Mouse (Mus musculus) stomach, embryonic 14.5 days (tissue): Measurements from ENCODE around the gene Tagln3. TPM values are rescaled to one million over a fixed set of nuclear protein-coding genes. Genes with fewer than 3 reads are reported as not detected.

Experiments used
- ATAC-seq: fragments of 200-750 bp; cut with Nextera tagmentation; 2 replicates; pipeline ENCODE4 v1.8.0; 2017; ENCODE audit warnings: low read depth, moderate TSS enrichment; ENCODE audit not compliant: insufficient number of reproducible peaks, insufficient read depth, low FRiP score
- H3K27ac ChIP-seq: fragments of 300-500 bp; sonication (generic); 2 replicates; pipeline ENCODE4 v1.5.1; 2014; ENCODE audit warnings: mild to moderate bottlenecking, low read length, moderate library complexity, mixed read lengths
- H3K27me3 ChIP-seq: fragments of 300-500 bp; sonication (generic); 2 replicates; pipeline ENCODE4 v1.6.1; 2014; ENCODE audit warnings: low read length, control low read depth, mixed read lengths; ENCODE audit not compliant: control insufficient read depth, insufficient read depth
- H3K36me3 ChIP-seq: fragments of 300-500 bp; sonication (generic); 2 replicates; pipeline ENCODE4 v1.6.1; 2014; ENCODE audit warnings: mild to moderate bottlenecking, control low read depth, low read length, moderate library complexity, mixed read lengths; ENCODE audit not compliant: control insufficient read depth, insufficient read depth
- H3K4me1 ChIP-seq: fragments of 300-500 bp; sonication (generic); 2 replicates; pipeline ENCODE4 v1.6.1; 2014; ENCODE audit warnings: low read length, control low read depth, mixed read lengths; ENCODE audit not compliant: control insufficient read depth, insufficient read depth
- H3K4me2 ChIP-seq: fragments of 300-500 bp; sonication (generic); replicated peaks from 2 replicates; pipeline ENCODE4 v1.6.1; 2014; ENCODE audit warnings: low read depth, low read length, control low read depth
- H3K4me3 ChIP-seq: fragments of 300-500 bp; sonication (generic); 2 replicates; pipeline ENCODE4 v1.5.1; 2014; ENCODE audit warnings: low read depth, low read length, control low read depth
- H3K9ac ChIP-seq: fragments of 300-500 bp; sonication (generic); replicated peaks from 2 replicates; pipeline ENCODE4 v1.6.1; 2014; ENCODE audit warnings: low read depth, mild to moderate bottlenecking, control low read depth, low read length, moderate library complexity, mixed read lengths
- H3K9me3 ChIP-seq: fragments of 300-500 bp; sonication (generic); 2 replicates; pipeline ENCODE4 v1.6.1; 2016; ENCODE audit warnings: low read depth, low read length, control low read depth; ENCODE audit not compliant: control insufficient read depth
- WGBS: fragments of 180-500 bp; shearing (Covaris S2); extraction: QIAGEN DNeasy Blood & Tissue Kit; methylation state at CpG from one replicate; pipeline ENCODE4 v1.1.7; 2014; 5-methylcytosine and 5-hydroxymethylcytosine counted together
- polyA plus RNA-seq: library from polyadenylated mRNA; unstranded; fragments of >200 nt; fragmentation: Nextera tagmentation; extraction: Ambion mirVana; gene quantifications from 2 replicates; pipeline ENCODE4 v1.2.1, GENCODE M21; 2014

Gene Tagln3
- polyA plus RNA-seq, 1 experiment from 2014 or later = 36.7 TPM

- no peaks in the 10 kb centered on the region for H3K36me3 ChIP-seq
- H3K4me3 ChIP-seq = no peak overlapping the region
- H3K9ac ChIP-seq = no peak overlapping the region
- H3K27me3 ChIP-seq = no peaks in the 10 kb centered on the region
- 71% methylated on average over 7 of the region's 7 CpGs for WGBS
- H3K4me2 ChIP-seq = no peak overlapping the region
- no peak overlapping the region for H3K27ac ChIP-seq
- H3K4me1 ChIP-seq = no peaks in the 10 kb centered on the region
- no peak for ATAC-seq
- peaks cover 6% of the 10 kb centered on the region; the same call in 1 of the 2 replicates for H3K9me3 ChIP-seq
Measured at GRCm38 (mm10) chr16:45711263-45711662, 13.1 kb downstream of the Tagln3 start.

DNA sequence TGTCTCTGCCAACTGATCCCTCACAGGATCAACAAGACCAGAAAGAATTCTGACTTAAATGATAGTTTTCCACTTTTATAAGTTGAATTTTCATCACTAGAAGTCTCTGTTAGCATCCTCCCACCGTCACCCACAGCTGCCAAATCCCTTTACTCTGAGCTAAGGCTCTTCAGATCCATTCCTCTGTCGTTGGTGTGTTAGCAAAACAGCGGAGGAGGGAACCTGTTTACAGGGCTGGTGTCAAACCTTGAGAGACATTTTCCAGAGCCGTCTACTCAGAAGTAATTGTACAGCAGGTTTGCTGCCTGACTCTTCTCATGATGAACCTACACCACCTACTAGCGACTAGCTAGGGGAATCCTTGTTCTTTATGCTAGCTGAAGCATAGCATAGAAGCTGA is 25.1 kb downstream of the Tagln3 start:
- no peak overlapping the region for H3K4me3 ChIP-seq
- no peak overlapping the region for H3K27ac ChIP-seq
- H3K36me3 ChIP-seq = no peaks in the 10 kb centered on the region
- H3K4me2 ChIP-seq = no peak overlapping the region
- no peaks in the 10 kb centered on the region for H3K9me3 ChIP-seq
- whole genome bisulfite sequencing = 48% methylated on average over 5 of the region's 5 CpGs
- no peak for ATAC-seq
- H3K4me1 ChIP-seq = no peaks in the 10 kb centered on the region
- H3K9ac ChIP-seq = no peak overlapping the region
- no peaks in the 10 kb centered on the region for H3K27me3 ChIP-seq

DNA sequence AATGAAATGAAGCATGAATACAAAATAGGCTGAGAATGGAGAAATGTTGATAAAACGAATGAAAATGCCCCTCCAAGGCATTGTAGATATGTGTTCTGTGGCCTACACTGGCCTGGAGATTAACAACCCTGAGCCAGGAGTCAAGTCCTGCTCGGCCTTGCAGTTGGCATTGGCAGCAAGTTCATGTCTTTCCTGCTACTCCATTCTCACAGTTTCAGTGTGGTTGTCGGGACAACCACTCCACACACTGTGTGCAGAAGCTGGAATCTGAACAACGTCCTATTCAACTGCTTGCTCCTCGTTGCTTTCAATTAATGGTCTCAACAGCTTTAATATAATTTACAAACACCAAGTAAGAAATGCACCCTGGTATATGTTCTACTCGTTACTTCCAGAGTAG is 26.4 kb downstream of the Tagln3 start:
- Histone ChIP-seq H3K4me1 (no peaks in the 10 kb centered on the region), H3K36me3 (no peaks in the 10 kb centered on the region), H3K4me2 (no peak overlapping the region), H3K9me3 (no peaks in the 10 kb centered on the region), H3K27ac (no peak overlapping the region), H3K9ac (no peak overlapping the region), H3K27me3 (no peaks in the 10 kb centered on the region), H3K4me3 (no peak overlapping the region)
- ATAC-seq = no peak
- 79% methylated on average over 6 of the region's 6 CpGs for WGBS

- no peak overlapping the region for H3K4me3 ChIP-seq
- no peaks in the 10 kb centered on the region for H3K4me1 ChIP-seq
- no peaks in the 10 kb centered on the region for H3K9me3 ChIP-seq
- H3K9ac ChIP-seq = no peak overlapping the region
- H3K36me3 ChIP-seq = no peaks in the 10 kb centered on the region
- H3K4me2 ChIP-seq = no peak overlapping the region
- no peak for ATAC-seq
- no peaks in the 10 kb centered on the region for H3K27me3 ChIP-seq
- H3K27ac ChIP-seq = no peak overlapping the region
- WGBS = 71% methylated on average over 9 of the region's 9 CpGs
Measured at GRCm38 (mm10) chr16:45695445-45696160, 28.8 kb downstream of the Tagln3 start.

DNA sequence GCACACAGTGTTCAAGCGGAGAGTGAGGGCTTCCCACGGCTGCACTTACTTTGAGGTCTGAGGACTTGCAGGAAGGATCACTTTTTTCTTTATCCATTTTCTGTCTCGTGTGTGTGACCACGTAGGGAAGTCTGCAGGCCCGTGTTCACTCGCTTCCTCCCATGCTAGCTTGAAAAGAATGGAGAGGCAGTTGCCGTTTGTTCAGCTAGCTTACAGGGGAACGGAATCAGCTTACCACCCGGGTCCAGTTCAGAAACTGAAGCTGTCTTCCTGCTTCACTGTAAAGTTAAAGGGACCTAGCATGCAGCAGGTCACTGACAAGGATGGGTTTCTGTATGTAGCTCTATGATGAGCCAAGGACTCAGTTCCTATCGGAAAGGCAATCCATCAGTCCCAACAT is 30.9 kb downstream of the Tagln3 start, which contains the start of gene Tmprss7:
Gene Tmprss7, minus strand, starts transcription at position 101 of the 400 bp plus-strand sequence.
- Histone ChIP-seq H3K9ac (no peak within 1 kb of the TSS), H3K9me3 (no peaks in the 10 kb centered on the region), H3K27ac (no peak within 1 kb of the TSS), H3K4me1 (no peaks in the 10 kb centered on the region), H3K4me2 (no peak within 1 kb of the TSS), H3K27me3 (no peaks in the 10 kb centered on the region), H3K4me3 (no peak within 1 kb of the TSS), H3K36me3 (no peaks in the 10 kb centered on the region)
- WGBS = 71% methylated on average over 10 of the region's 10 CpGs
- ATAC-seq = no peak

DNA sequence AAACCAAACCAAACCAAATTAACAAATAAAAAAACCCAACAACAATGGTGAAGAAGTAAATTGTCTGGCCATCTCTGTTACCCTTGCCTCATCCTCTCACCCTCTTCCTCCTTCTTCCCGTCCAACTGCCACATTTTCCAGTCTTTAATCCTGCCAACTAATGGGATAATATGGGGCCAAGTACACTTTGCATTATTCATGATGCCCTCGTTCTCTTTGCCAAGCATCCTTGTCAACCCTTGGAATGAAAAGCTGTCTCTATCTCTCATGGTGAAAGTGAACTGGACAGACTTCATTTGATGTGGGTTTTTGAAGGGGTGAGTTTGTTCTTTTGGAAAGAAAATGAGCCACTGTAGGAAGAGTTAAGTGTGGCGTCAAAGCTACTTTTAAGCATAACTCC is 31.6 kb downstream of the Tagln3 start:
- Histone ChIP-seq H3K4me2 (no peak overlapping the region), H3K4me1 (no peaks in the 10 kb centered on the region), H3K9ac (no peak overlapping the region), H3K27ac (no peak overlapping the region), H3K9me3 (no peaks in the 10 kb centered on the region), H3K4me3 (no peak overlapping the region), H3K36me3 (no peaks in the 10 kb centered on the region), H3K27me3 (no peaks in the 10 kb centered on the region)
- ATAC-seq = no peak
- 69% methylated on average over 3 of the region's 3 CpGs for WGBS

- no peak overlapping the region for H3K4me2 ChIP-seq
- WGBS = 8% methylated on average over 4 of the region's 4 CpGs
- no peak overlapping the region for H3K4me3 ChIP-seq
- H3K9ac ChIP-seq = no peak overlapping the region
- H3K9me3 ChIP-seq = no peaks in the 10 kb centered on the region
- no peaks in the 10 kb centered on the region for H3K4me1 ChIP-seq
- no peaks in the 10 kb centered on the region for H3K27me3 ChIP-seq
- ATAC-seq = no peak
- no peaks in the 10 kb centered on the region for H3K36me3 ChIP-seq
- no peak overlapping the region for H3K27ac ChIP-seq
Measured at GRCm38 (mm10) chr16:45690178-45690577, 34.2 kb downstream of the Tagln3 start.

DNA sequence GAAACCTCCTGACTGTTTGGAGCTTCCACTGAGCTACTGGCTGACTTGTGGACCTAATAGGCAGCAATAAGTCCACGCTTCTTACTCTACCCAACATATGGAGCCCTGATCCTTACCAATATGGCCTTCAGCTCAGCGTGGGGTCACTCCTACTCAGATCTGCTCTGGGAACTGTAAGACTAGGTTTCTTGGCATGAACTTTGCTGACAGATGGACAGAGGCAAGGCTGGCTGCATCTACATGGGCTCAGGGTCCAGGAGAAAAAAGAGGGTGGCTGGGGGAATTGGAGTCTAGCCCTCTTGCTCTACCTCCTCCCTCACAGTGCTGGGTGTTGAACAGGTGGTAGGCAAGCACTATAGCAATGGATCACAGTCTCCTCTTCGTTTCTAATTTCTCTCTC is 37.6 kb downstream of the Tagln3 start:
- Histone ChIP-seq H3K4me1 (no peaks in the 10 kb centered on the region), H3K27ac (no peak overlapping the region), H3K4me2 (no peak overlapping the region), H3K4me3 (no peak overlapping the region), H3K27me3 (no peaks in the 10 kb centered on the region), H3K9ac (no peak overlapping the region), H3K9me3 (no peaks in the 10 kb centered on the region), H3K36me3 (no peaks in the 10 kb centered on the region)
- ATAC-seq = no peak
- WGBS = 83% methylated on average over 3 of the region's 3 CpGs

DNA sequence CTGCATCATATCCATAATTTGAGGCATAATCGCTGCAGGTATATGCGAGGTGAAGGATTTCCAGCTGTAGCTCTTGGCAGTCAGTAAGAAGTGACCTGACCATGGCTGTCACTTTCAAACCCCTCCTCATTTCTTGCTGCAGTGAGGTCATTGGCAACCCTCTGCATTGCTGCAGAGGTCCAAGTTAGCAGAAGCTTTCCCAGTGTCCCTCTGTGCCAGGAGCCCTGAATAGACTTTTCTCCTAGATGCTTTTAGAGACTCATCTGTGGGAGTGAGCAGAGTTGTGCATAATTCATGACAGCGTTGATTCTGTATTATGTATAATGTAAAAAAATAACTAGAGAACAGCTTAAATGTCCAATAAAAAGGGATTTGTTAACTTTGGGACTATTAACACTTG is 39.1 kb downstream of the Tagln3 start:
- Histone ChIP-seq H3K4me1 (no peaks in the 10 kb centered on the region), H3K9ac (no peak overlapping the region), H3K9me3 (no peaks in the 10 kb centered on the region), H3K27me3 (no peaks in the 10 kb centered on the region), H3K4me3 (no peak overlapping the region), H3K36me3 (no peaks in the 10 kb centered on the region), H3K4me2 (no peak overlapping the region), H3K27ac (no peak overlapping the region)
- ATAC-seq = no peak
- WGBS = 66% methylated on average over 3 of the region's 3 CpGs
